Mouse (Mus musculus): ENCODE results near the gene Bfsp2. TPM values are rescaled to one million over a fixed set of nuclear protein-coding genes. Genes with fewer than 3 reads are reported as not detected.

Bfsp2 gene
- total and polyA plus RNA-seq, 2 experiments = 0.28 TPM; not detected in 1

GRCm38 (mm10) chr9:103465293-103465692, 14.9 kb downstream of the Bfsp2 start:
- H3K27ac ChIP-seq (replicated peaks; ENCODE audit: insufficient read depth, low read depth, low read length) = no peak overlapping the region
- no peak for TF ChIP-seq CTCF (IDR thresholded peaks at IDR 0.05; ENCODE audit: low read depth, low read length)
- no peak for TF ChIP-seq POLR2A (IDR thresholded peaks at IDR 0.05; ENCODE audit: extremely low read depth, insufficient read depth, low read length)

GRCm38 (mm10) chr9:103463833-103464232, 16.4 kb downstream of the Bfsp2 start:
- Histone ChIP-seq H3K36me3 (ENCODE audit: control insufficient read depth, insufficient read depth, low read length) (no peaks in the 10 kb centered on the region), H3K27ac (replicated peaks; ENCODE audit: insufficient read depth, low read depth, low read length) (no peak overlapping the region), H3K27me3 (ENCODE audit: control insufficient read depth, insufficient read depth, low read length) (no peaks in the 10 kb centered on the region), H3K79me2 (ENCODE audit: control insufficient read depth, insufficient read depth, low read length) (no peaks in the 10 kb centered on the region), H3K9ac (ENCODE audit: low read depth, low read length) (no peak overlapping the region), H3K4me3 (ENCODE audit: insufficient read depth, low read depth, low read length) (no peak overlapping the region), H3K4me1 (ENCODE audit: control insufficient read depth, insufficient read depth, low read length) (no peaks in the 10 kb centered on the region)
- no peak for DNase-seq (ENCODE audit: extremely low read depth, low read depth, low spot score)
- TF ChIP-seq POLR2A (IDR thresholded peaks at IDR 0.05; ENCODE audit: extremely low read depth, insufficient read depth, low read length) = no peak
- TF ChIP-seq CTCF (IDR thresholded peaks at IDR 0.05; ENCODE audit: low read depth, low read length) = no peak
- WGBS = 81% methylated on average over 6 of the region's 6 CpGs

More at GRCm38 (mm10) chr9:103465293-103465692, 14.9 kb downstream of the Bfsp2 start:
- Histone ChIP-seq H3K4me1 (ENCODE audit: control insufficient read depth, insufficient read depth, low read length) (no peaks in the 10 kb centered on the region), H3K79me2 (ENCODE audit: control insufficient read depth, insufficient read depth, low read length) (no peaks in the 10 kb centered on the region), H3K27me3 (ENCODE audit: control insufficient read depth, insufficient read depth, low read length) (no peaks in the 10 kb centered on the region), H3K9ac (ENCODE audit: low read depth, low read length) (no peak overlapping the region), H3K36me3 (ENCODE audit: control insufficient read depth, insufficient read depth, low read length) (no peaks in the 10 kb centered on the region), H3K4me3 (ENCODE audit: insufficient read depth, low read depth, low read length) (no peak overlapping the region)
- 71% methylated on average over 1 of the region's 1 CpGs for WGBS
- DNase-seq (ENCODE audit: extremely low read depth, low read depth, low spot score) = no peak

GRCm38 (mm10) chr9:103459839-103460238, 20.4 kb downstream of the Bfsp2 start:
- 63% methylated on average over 2 of the region's 2 CpGs for WGBS
- DNase-seq (ENCODE audit: extremely low read depth, low read depth, low spot score) = no peak
- no peak overlapping the region for H3K4me3 ChIP-seq (ENCODE audit: insufficient read depth, low read depth, low read length)
- TF ChIP-seq CTCF (IDR thresholded peaks at IDR 0.05; ENCODE audit: low read depth, low read length) (no peak), POLR2A (IDR thresholded peaks at IDR 0.05; ENCODE audit: extremely low read depth, insufficient read depth, low read length) (no peak)
- H3K79me2 ChIP-seq (ENCODE audit: control insufficient read depth, insufficient read depth, low read length) = no peaks in the 10 kb centered on the region
- H3K4me1 ChIP-seq (ENCODE audit: control insufficient read depth, insufficient read depth, low read length) = no peaks in the 10 kb centered on the region
- H3K9ac ChIP-seq (ENCODE audit: low read depth, low read length) = no peak overlapping the region
- H3K36me3 ChIP-seq (ENCODE audit: control insufficient read depth, insufficient read depth, low read length) = no peaks in the 10 kb centered on the region
- H3K27me3 ChIP-seq (ENCODE audit: control insufficient read depth, insufficient read depth, low read length) = no peaks in the 10 kb centered on the region
- no peak overlapping the region for H3K27ac ChIP-seq (replicated peaks; ENCODE audit: insufficient read depth, low read depth, low read length)

GRCm38 (mm10) chr9:103459307-103459706, 20.9 kb downstream of the Bfsp2 start:
- WGBS = 91% methylated on average over 1 of the region's 1 CpGs
- no peak overlapping the region for H3K9ac ChIP-seq (ENCODE audit: low read depth, low read length)
- TF ChIP-seq CTCF (IDR thresholded peaks at IDR 0.05; ENCODE audit: low read depth, low read length) = no peak
- TF ChIP-seq POLR2A (IDR thresholded peaks at IDR 0.05; ENCODE audit: extremely low read depth, insufficient read depth, low read length) = no peak
- H3K4me1 ChIP-seq (ENCODE audit: control insufficient read depth, insufficient read depth, low read length) = no peaks in the 10 kb centered on the region
- no peak for DNase-seq (ENCODE audit: extremely low read depth, low read depth, low spot score)
- no peaks in the 10 kb centered on the region for H3K36me3 ChIP-seq (ENCODE audit: control insufficient read depth, insufficient read depth, low read length)
- no peak overlapping the region for H3K27ac ChIP-seq (replicated peaks; ENCODE audit: insufficient read depth, low read depth, low read length)
- no peaks in the 10 kb centered on the region for H3K27me3 ChIP-seq (ENCODE audit: control insufficient read depth, insufficient read depth, low read length)
- no peak overlapping the region for H3K4me3 ChIP-seq (ENCODE audit: insufficient read depth, low read depth, low read length)
- H3K79me2 ChIP-seq (ENCODE audit: control insufficient read depth, insufficient read depth, low read length) = no peaks in the 10 kb centered on the region

GRCm38 (mm10) chr9:103449651-103450050, 30.6 kb downstream of the Bfsp2 start:
- TF ChIP-seq POLR2A (IDR thresholded peaks at IDR 0.05; ENCODE audit: extremely low read depth, insufficient read depth, low read length) = no peak
- no peak for TF ChIP-seq CTCF (IDR thresholded peaks at IDR 0.05; ENCODE audit: low read depth, low read length)
- 78% methylated on average over 6 of the region's 6 CpGs for WGBS
- H3K27ac ChIP-seq (replicated peaks; ENCODE audit: insufficient read depth, low read depth, low read length) = no peak overlapping the region
- H3K9ac ChIP-seq (ENCODE audit: low read depth, low read length) = no peak overlapping the region
- no peaks in the 10 kb centered on the region for H3K36me3 ChIP-seq (ENCODE audit: control insufficient read depth, insufficient read depth, low read length)
- H3K79me2 ChIP-seq (ENCODE audit: control insufficient read depth, insufficient read depth, low read length) = no peaks in the 10 kb centered on the region
- DNase-seq (ENCODE audit: extremely low read depth, low read depth, low spot score) = no peak
- H3K4me3 ChIP-seq (ENCODE audit: insufficient read depth, low read depth, low read length) = no peak overlapping the region
- no peaks in the 10 kb centered on the region for H3K27me3 ChIP-seq (ENCODE audit: control insufficient read depth, insufficient read depth, low read length)
- no peaks in the 10 kb centered on the region for H3K4me1 ChIP-seq (ENCODE audit: control insufficient read depth, insufficient read depth, low read length)

- no peak for DNase-seq (ENCODE audit: extremely low read depth, low read depth, low spot score)
- H3K27me3 ChIP-seq (ENCODE audit: control insufficient read depth, insufficient read depth, low read length) = no peaks in the 10 kb centered on the region
- no peak overlapping the region for H3K27ac ChIP-seq (replicated peaks; ENCODE audit: insufficient read depth, low read depth, low read length)
- 81% methylated on average over 7 of the region's 7 CpGs for WGBS
- H3K4me1 ChIP-seq (ENCODE audit: control insufficient read depth, insufficient read depth, low read length) = no peaks in the 10 kb centered on the region
- H3K4me3 ChIP-seq (ENCODE audit: insufficient read depth, low read depth, low read length) = no peak overlapping the region
- no peak for TF ChIP-seq POLR2A (IDR thresholded peaks at IDR 0.05; ENCODE audit: extremely low read depth, insufficient read depth, low read length)
- no peak for TF ChIP-seq CTCF (IDR thresholded peaks at IDR 0.05; ENCODE audit: low read depth, low read length)
- H3K79me2 ChIP-seq (ENCODE audit: control insufficient read depth, insufficient read depth, low read length) = no peaks in the 10 kb centered on the region
- H3K9ac ChIP-seq (ENCODE audit: low read depth, low read length) = no peak overlapping the region
- H3K36me3 ChIP-seq (ENCODE audit: control insufficient read depth, insufficient read depth, low read length) = no peaks in the 10 kb centered on the region
These were observed 31.1 kb downstream of the Bfsp2 start for GRCm38 (mm10) chr9:103449092-103449491.
